Mouse (Mus musculus) stomach, embryonic 15.5 days (tissue): ENCODE data around the gene Gm3448. TPM values are rescaled to one million over a fixed set of nuclear protein-coding genes. Genes with fewer than 3 reads are reported as not detected.
"Not testable (repeated sequence)": the region's sequence is repeated elsewhere in the genome, so short reads cannot be mapped to it uniquely, and the experiment has no call there.

Experiments used
- ATAC-seq: fragments of 200-750 bp; cut with Nextera tagmentation; 2 replicates; pipeline ENCODE4 v1.8.0; 2017; ENCODE audit warnings: low read depth, moderate number of reproducible peaks, moderate TSS enrichment; ENCODE audit not compliant: insufficient read depth, low FRiP score
- H3K27ac ChIP-seq: fragments of 300-500 bp; sonication (generic); 2 replicates; pipeline ENCODE4 v1.5.1; 2015; ENCODE audit warnings: mild to moderate bottlenecking, inconsistent platforms
- H3K27me3 ChIP-seq: fragments of 300-500 bp; sonication (generic); replicated peaks from 2 replicates; pipeline ENCODE4 v1.6.1; 2015; ENCODE audit warnings: inconsistent platforms
- H3K36me3 ChIP-seq: fragments of 300-500 bp; sonication (generic); 2 replicates; pipeline ENCODE4 v1.6.1; 2015; ENCODE audit warnings: inconsistent platforms
- H3K4me1 ChIP-seq: fragments of 300-500 bp; sonication (generic); 2 replicates; pipeline ENCODE4 v1.6.1; 2015; ENCODE audit warnings: inconsistent platforms
- H3K4me2 ChIP-seq: fragments of 300-500 bp; sonication (generic); 2 replicates; pipeline ENCODE4 v1.6.1; 2015; ENCODE audit warnings: mild to moderate bottlenecking, inconsistent platforms
- H3K4me3 ChIP-seq: fragments of 300-500 bp; sonication (generic); replicated peaks from 2 replicates; pipeline ENCODE4 v1.5.1; 2015; ENCODE audit warnings: inconsistent platforms
- H3K9ac ChIP-seq: fragments of 300-500 bp; sonication (generic); 2 replicates; pipeline ENCODE4 v1.6.1; 2015; ENCODE audit warnings: inconsistent platforms
- H3K9me3 ChIP-seq: fragments of 300-500 bp; sonication (generic); 2 replicates; pipeline ENCODE4 v1.6.1; 2016; ENCODE audit warnings: inconsistent platforms
- WGBS: fragments of 180-500 bp; shearing (Covaris S2); methylation state at CpG from one replicate; pipeline ENCODE4 v1.1.7; 2015; 5-methylcytosine and 5-hydroxymethylcytosine counted together
- polyA plus RNA-seq: library from polyadenylated mRNA; unstranded; fragments of >200 nt; fragmentation: Nextera tagmentation; extraction: Ambion mirVana; gene quantifications from 2 replicates; pipeline ENCODE4 v1.2.1, GENCODE M21; 2015

The Gm3448 gene
- 4.1 and 5.2 TPM in 2 replicates for polyA plus RNA-seq

DNA sequence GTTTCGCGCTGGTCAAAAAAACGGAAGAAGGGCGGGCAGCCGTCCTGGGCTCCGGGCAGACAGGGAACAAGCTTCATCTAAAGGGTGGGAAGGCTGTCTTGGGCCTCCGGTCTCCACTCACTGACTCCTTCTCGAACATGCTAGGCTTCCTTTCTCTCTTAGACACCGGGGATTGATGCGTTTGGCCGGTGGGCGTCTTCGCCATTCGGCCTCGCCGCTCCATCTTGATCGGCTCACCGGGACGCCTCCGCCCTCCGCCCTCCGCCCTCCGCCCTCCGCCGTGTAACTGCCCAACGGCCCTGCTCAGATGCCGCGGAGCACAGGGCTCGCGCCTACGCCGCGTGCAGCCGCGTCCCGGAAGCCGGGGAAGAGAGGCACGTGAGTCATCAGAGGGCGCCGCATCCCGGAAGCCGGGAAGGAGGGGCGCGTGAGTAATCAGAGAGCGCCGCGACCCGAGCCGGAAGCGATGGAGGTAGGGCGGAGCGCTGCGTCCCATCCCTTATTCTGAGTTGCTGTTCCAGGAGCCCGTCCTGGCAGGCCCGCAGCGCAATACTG is at the start of gene Gm3448, which contains the start of the genes Ermard and Tcte3:
Gm3448 (minus strand) TSS at position 363 of the 555 bp plus-strand sequence.
Ermard (plus strand) TSS at position 34 of the 555 bp plus-strand sequence.
Tcte3 (minus strand) TSS at position 314 of the 555 bp plus-strand sequence.
- not testable (repeated sequence) for H3K27ac ChIP-seq, H3K9ac ChIP-seq, H3K4me2 ChIP-seq, H3K4me1 ChIP-seq, H3K4me3 ChIP-seq, H3K36me3 ChIP-seq, H3K27me3 ChIP-seq, H3K9me3 ChIP-seq
- peak; percentile 98 for ATAC-seq
- no CpG with 5 or more reads among the region's 56 CpGs for WGBS

DNA sequence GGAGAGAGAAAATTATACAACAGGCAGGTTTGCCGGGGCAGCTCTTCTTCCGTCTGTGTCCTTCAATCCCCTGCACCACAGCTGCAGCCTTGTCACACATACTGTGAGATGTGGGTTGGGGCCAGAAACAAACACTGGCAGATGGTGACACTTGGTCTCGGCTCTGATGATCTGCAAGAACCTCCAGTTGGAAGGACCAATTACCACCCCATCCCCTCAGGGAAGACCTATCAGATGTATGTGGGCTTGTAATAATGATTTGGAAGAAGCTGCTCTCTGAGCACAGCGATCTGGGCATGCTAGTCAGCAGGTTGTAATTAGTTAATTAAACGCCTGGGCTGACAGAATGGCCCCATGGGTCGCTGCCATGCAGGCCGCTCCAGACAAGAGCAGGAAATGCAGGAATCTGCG is 47.3 kb upstream of the Gm3448 start:
- ATAC-seq = no peak
- 45% methylated on average over 8 of the region's 8 CpGs for WGBS

DNA sequence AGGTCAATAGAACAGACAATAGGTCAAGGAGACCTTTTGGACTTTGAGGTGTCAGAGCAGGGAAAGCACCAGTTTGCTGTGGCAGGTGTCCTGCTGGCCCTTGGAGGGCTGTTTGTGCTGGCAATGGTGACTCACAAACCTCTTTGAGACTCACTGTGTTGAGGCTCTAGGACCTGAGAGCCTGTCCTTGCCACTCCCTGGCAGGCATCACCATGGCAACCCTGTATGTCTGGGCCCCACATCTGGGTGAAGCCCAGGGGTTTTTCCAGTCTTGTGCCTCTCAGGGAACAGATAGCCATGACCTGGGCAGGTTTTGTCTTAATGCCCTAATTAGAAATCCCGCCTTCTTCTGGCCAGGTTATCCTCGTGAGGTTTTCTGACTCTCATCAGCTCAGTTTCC is 46.8 kb upstream of the Gm3448 start:
- Histone ChIP-seq H3K9me3 (no peaks in the 10 kb centered on the region), H3K27ac (no peak overlapping the region), H3K27me3 (no peaks in the 10 kb centered on the region), H3K4me2 (no peak overlapping the region), H3K9ac (no peak overlapping the region), H3K36me3 (no peaks in the 10 kb centered on the region), H3K4me3 (no peak overlapping the region), H3K4me1 (0 out of 2 replicates have a peak, but pooled peaks cover 6% of the 10 kb centered on the region)
- 35% methylated on average over 2 of the region's 2 CpGs for WGBS
- ATAC-seq = no peak; the same call in 1 of the 2 replicates

More for the DNA sequence above, 47.3 kb upstream of the Gm3448 start:
- Histone ChIP-seq H3K4me3 (no peak overlapping the region), H3K9ac (no peak overlapping the region), H3K27ac (no peak overlapping the region), H3K9me3 (no peaks in the 10 kb centered on the region), H3K4me2 (no peak overlapping the region), H3K4me1 (0 out of 2 replicates have a peak, but pooled peaks cover 6% of the 10 kb centered on the region), H3K36me3 (no peaks in the 10 kb centered on the region), H3K27me3 (no peaks in the 10 kb centered on the region)

DNA sequence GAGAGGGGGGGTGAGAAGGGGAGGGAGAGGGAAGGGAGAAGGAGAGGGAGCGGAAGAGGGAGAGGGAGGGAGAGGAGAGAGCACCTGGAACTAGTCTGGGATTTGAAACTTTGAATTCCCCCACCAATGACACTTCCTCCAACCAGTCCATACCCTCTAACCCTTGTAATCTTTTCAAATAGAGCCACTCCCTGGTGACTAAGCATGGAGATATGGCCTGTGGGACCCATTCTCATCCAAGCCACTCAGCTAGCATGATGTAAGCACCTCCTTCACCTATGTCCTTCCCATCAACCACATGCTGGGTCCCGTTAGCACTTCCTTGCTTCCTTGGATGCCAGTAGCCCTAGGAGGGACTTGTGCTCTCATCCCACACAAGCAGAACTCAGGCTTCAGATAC is 43.7 kb upstream of the Gm3448 start:
- Histone ChIP-seq H3K9me3 (no peaks in the 10 kb centered on the region), H3K4me2 (no peak overlapping the region), H3K9ac (no peak overlapping the region), H3K27ac (no peak overlapping the region), H3K27me3 (no peaks in the 10 kb centered on the region), H3K4me1 (0 out of 2 replicates have a peak, but pooled peaks cover 6% of the 10 kb centered on the region), H3K36me3 (no peaks in the 10 kb centered on the region), H3K4me3 (no peak overlapping the region)
- 71% methylated on average over 2 of the region's 2 CpGs for WGBS
- ATAC-seq = no peak

DNA sequence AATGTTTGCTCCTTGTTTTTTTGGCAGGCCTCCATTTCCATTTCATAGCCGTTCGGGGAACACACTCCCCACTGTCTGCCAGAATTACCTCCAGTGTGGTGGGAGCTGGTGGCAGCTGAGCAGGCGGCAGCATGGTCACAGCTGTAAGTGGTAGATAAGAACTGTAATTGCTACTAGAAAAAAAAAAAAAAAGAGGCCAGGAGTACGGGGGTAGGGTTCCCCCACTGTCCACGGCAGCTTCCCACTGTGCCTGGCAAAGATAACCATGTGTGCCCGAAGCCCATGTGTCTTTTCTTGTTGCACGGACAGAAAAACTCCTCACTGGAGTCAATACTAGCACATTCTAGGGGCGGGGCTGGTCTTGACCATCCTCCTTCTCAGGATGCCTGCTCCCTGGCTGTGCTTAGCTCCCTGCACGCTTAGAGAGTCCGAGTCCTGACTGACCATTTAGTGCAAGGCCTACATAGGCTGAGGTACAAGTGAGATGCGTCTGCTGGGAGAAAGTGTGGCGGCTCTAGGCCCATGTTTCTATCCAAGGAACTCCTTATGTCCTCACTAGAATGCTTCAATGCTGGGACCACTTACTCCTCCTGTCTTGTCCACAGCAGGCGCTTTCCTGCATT is 43.0 kb upstream of the Gm3448 start:
- WGBS = 56% methylated on average over 13 of the region's 13 CpGs
- no peaks in the 10 kb centered on the region for H3K27me3 ChIP-seq
- H3K4me3 ChIP-seq = no peak overlapping the region
- peak; percentile 62; the same call in 1 of the 2 replicates for ATAC-seq
- H3K36me3 ChIP-seq = no peaks in the 10 kb centered on the region
- no peak overlapping the region for H3K9ac ChIP-seq
- H3K4me2 ChIP-seq = no peak overlapping the region
- no peak overlapping the region for H3K27ac ChIP-seq
- 0 out of 2 replicates have a peak, but pooled peaks cover 6% of the 10 kb centered on the region for H3K4me1 ChIP-seq
- no peaks in the 10 kb centered on the region for H3K9me3 ChIP-seq

DNA sequence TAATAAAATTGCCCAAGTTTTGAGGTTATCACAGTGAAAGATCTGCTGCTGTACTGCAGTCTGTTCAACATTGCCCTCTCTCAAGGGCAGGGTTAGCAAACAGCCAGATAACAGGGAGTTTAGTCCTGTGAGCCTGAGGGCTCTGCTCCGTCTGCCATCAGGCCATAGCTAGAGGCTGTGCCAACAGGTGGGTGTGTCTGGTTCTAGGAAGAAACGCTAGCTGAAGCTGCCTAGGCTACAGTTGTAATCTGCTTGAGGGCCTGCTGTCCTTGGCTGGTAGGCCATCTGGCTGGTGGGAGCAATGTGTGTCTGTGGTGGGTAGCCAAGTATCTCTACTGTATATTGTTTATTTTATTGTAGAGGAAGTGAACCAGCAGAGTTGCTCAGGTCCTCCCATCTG is 36.2 kb upstream of the Gm3448 start:
- no peaks in the 10 kb centered on the region for H3K27me3 ChIP-seq
- no peaks in the 10 kb centered on the region for H3K9me3 ChIP-seq
- 45% methylated on average over 2 of the region's 2 CpGs for WGBS
- H3K27ac ChIP-seq = peak overlapping the region; percentile 16; the same call in 1 of the 2 replicates
- H3K4me2 ChIP-seq = no peak overlapping the region
- H3K9ac ChIP-seq = no peak overlapping the region
- H3K4me3 ChIP-seq = no peak overlapping the region
- ATAC-seq = no peak
- no peaks in the 10 kb centered on the region for H3K36me3 ChIP-seq
- 0 out of 2 replicates have a peak, but pooled peaks cover 5% of the 10 kb centered on the region for H3K4me1 ChIP-seq

DNA sequence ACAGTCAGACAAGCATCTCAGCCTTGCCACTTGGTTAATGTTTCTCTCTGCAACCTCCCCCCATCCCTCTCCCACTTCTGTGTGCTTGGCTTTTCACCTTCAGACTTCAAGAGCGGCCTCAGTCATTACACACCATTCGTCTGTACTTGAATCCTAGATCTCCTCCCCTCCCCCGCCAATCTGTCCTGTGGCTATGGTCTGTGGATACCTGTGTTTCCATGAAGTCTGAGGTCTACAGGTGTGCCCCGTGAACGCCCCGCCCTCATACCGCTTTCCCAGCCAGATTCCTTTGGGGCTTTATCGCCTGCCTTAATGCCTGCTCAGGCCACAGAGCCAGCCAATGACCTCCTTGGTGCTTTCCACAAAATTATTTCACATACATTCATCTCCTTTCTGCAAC is 33.7 kb upstream of the Gm3448 start:
- peak overlapping the region; percentile 48 for H3K27ac ChIP-seq
- ATAC-seq = peak; percentile 78

DNA sequence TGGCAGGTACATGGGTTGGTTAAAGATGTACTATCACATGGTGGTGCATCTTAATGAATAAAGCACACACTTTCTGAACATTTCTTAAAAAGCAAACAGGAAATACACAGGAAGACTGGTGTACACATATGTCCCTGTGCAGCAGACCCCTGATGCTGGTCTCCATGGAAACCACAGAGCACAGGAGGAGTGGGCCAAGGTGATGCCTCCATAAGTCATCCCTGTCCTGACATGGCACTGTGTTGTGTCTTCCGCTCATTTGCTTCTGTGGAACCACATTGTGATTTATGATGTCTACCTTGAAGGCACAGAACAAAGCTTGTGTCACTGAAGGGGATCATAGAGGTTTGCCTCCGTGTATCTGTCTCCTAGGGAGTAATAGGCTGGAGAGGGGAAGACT is 30.9 kb upstream of the Gm3448 start:
- no peak overlapping the region for H3K27ac ChIP-seq
- H3K27me3 ChIP-seq = no peaks in the 10 kb centered on the region
- no peak overlapping the region for H3K4me2 ChIP-seq
- no peak overlapping the region for H3K4me3 ChIP-seq
- no peak overlapping the region for H3K9ac ChIP-seq
- 0 out of 2 replicates have a peak, but pooled peaks cover under 1% of the 10 kb centered on the region for H3K4me1 ChIP-seq
- 78% methylated on average over 2 of the region's 2 CpGs for WGBS
- no peaks in the 10 kb centered on the region for H3K9me3 ChIP-seq
- no peaks in the 10 kb centered on the region for H3K36me3 ChIP-seq
- no peak for ATAC-seq

More for the DNA sequence above, 33.7 kb upstream of the Gm3448 start:
- Histone ChIP-seq H3K9ac (no peak overlapping the region), H3K4me1 (0 out of 2 replicates have a peak, but pooled peaks cover 5% of the 10 kb centered on the region), H3K4me2 (no peak overlapping the region), H3K9me3 (no peaks in the 10 kb centered on the region), H3K4me3 (no peak overlapping the region), H3K27me3 (no peaks in the 10 kb centered on the region), H3K36me3 (no peaks in the 10 kb centered on the region)
- 59% methylated on average over 8 of the region's 8 CpGs for WGBS

DNA sequence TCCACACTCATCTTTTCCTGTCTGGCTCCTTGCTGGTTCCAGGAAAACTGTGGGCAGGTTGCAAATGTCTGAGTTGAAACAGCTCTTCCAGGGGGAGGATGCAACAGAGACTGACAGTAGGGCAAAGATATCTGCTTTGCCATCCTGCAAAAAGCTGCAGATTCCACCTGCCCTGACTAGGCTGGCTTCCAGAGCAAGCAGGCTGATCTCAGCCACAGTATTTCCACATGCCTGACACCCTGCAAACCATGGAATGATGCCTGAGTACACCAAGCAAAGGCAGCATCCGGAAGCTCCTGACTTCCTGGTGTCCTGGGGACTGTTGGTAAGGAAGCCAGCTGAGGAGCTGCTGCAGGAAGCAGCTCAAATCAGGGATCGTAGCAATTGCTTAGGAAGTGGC is 27.8 kb upstream of the Gm3448 start:
- H3K27me3 ChIP-seq = no peaks in the 10 kb centered on the region
- H3K4me1 ChIP-seq = peaks cover 6% of the 10 kb centered on the region; the same call in 1 of the 2 replicates
- no peak overlapping the region for H3K4me2 ChIP-seq
- no peak overlapping the region for H3K4me3 ChIP-seq
- WGBS = 51% methylated on average over 2 of the region's 2 CpGs
- no peak overlapping the region for H3K9ac ChIP-seq
- no peaks in the 10 kb centered on the region for H3K36me3 ChIP-seq
- H3K27ac ChIP-seq = no peak overlapping the region
- ATAC-seq = no peak
- H3K9me3 ChIP-seq = no peaks in the 10 kb centered on the region

DNA sequence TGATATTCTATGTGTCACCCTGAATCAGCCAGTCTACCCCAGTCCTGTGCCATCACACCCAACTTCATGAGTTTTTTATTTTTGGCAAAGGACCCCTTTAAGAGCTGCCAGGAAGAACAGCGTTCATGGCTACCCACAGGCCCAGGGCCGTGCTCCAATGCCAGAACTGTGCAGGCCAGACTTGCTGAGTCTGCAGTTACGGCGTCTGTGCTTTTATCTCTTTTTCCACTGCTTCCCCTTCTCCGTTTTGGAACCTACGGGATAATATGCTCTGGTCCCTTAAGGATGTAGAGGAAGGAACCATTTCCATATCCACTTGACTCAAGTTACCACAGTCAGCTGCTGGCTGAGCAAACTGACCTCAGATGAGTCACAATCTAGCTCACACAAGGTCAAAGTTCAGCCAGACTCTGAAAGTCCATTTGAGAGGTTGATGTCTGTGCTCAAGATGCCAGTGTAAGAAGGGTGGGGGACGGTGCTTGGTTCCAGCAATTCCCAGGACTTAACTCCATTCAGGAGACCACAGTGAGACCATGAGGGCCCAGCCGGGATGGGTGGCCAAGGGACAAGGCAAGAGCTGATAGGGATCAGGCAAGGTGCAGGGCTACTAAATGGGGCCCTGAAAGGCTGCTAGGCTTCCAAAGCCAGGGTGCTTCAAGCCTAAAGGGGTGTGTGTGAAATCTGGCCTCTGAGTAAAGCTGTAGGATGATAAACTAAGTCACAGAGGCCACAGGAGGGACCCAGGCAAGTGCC is 26.9 kb upstream of the Gm3448 start:
- peaks cover 6% of the 10 kb centered on the region; the same call in 1 of the 2 replicates for H3K4me1 ChIP-seq
- no peak overlapping the region for H3K4me2 ChIP-seq
- no peaks in the 10 kb centered on the region for H3K9me3 ChIP-seq
- no peak overlapping the region for H3K4me3 ChIP-seq
- peaks cover 8% of the 10 kb centered on the region for H3K36me3 ChIP-seq
- no peak overlapping the region for H3K9ac ChIP-seq
- H3K27me3 ChIP-seq = no peaks in the 10 kb centered on the region
- WGBS = 59% methylated on average over 8 of the region's 8 CpGs
- ATAC-seq = no peak; the same call in 1 of the 2 replicates
- no peak overlapping the region for H3K27ac ChIP-seq

DNA sequence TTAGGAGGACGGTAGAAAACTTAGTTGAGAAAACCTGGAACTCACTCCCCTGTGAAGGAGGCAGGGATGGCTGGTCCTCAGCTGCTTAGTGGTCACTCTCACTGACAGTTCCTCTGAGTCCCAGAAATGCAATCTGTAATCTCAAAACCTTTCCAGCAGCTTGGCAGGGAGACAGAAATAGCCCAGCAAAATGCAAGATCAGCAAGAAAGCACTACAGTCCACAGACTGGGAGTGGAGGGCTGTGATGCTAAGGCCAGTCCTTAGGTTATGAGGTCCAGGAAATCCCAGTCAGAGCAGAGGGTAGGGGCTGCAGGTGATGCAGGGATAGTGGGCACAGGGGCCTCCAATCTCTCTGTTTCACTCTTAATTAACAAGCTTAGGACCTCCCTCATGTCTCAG is 25.6 kb upstream of the Gm3448 start:
- Histone ChIP-seq H3K9me3 (no peaks in the 10 kb centered on the region), H3K36me3 (peaks cover 9% of the 10 kb centered on the region), H3K27ac (no peak overlapping the region), H3K27me3 (no peaks in the 10 kb centered on the region), H3K4me2 (no peak overlapping the region), H3K4me3 (no peak overlapping the region), H3K4me1 (peaks cover 6% of the 10 kb centered on the region; the same call in 1 of the 2 replicates), H3K9ac (no peak overlapping the region)
- no peak for ATAC-seq
- WGBS = 62% methylated on average over 1 of the region's 1 CpGs
